Mouse (Mus musculus) lung, postnatal 36 days (tissue): ENCODE results near the gene Il18.
"Not testable (repeated sequence)": the region's sequence is repeated elsewhere in the genome, so short reads cannot be mapped to it uniquely, and the experiment has no call there.

ENCODE experiments used
- DNase-seq: peaks from one replicate; pipeline ENCODE4 v3.0.0; 2022; ENCODE audit warnings: mixed read lengths

Gene Il18

DNA sequence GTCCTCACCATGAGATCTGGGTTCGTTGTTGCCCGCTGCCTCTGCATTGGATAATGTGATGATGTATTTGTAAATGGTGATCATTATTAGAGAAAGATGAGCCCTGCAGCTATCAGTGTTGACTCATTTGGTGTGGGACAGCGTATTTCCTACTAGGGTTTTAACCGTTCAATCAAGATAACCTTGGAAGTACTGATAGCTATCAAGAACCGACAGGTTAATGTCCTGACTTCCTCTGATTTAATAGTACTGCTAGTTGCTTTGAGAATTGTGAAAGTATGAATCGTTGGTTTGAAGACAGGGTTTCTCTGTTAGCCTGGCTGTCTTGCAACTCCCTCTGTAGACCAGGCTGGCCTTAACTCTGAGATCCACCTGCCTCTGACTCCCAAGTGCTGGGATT lies 49.7 kb downstream of the Il18 start:
- DNase-seq = no peak

DNA sequence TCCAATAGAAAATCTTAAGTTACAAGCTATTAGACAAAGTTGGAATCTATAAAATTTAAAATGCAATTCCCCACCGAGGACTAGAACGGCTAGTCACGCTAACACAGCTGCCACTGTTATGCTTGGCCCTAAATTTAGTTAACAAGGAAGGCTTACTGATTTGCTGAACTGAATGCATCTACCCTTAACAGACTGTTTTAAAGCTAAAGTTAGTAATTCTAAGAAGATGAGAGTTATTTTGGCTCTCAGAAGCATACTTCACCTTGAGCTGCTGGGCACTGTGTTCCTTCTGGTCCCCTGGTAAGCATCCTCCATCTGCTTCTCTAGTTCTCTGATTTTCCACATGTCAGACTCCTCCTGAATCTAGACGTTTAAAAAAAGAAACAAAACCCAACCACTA lies 57.5 kb downstream of the Il18 start:
- DNase-seq = no peak

DNA sequence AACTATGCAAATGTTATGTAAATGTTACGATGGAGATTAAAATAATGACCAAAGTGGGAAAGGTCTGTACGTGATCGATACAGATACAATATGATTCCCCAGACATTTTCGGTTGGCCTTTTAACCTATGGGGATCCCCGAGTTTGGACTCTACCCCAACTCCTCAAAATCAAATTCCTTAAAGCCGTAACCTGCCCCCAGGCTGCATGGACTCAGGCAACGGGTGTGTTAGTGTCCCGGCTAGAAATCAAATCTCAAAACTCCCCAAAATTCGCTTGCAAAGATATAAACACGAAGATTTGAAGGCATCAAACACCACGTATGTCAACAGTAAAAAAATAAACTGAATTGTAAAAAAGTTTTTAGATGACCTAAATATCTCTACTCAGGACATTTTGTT lies 61.5 kb downstream of the Il18 start:
- DNase-seq = no peak

DNA sequence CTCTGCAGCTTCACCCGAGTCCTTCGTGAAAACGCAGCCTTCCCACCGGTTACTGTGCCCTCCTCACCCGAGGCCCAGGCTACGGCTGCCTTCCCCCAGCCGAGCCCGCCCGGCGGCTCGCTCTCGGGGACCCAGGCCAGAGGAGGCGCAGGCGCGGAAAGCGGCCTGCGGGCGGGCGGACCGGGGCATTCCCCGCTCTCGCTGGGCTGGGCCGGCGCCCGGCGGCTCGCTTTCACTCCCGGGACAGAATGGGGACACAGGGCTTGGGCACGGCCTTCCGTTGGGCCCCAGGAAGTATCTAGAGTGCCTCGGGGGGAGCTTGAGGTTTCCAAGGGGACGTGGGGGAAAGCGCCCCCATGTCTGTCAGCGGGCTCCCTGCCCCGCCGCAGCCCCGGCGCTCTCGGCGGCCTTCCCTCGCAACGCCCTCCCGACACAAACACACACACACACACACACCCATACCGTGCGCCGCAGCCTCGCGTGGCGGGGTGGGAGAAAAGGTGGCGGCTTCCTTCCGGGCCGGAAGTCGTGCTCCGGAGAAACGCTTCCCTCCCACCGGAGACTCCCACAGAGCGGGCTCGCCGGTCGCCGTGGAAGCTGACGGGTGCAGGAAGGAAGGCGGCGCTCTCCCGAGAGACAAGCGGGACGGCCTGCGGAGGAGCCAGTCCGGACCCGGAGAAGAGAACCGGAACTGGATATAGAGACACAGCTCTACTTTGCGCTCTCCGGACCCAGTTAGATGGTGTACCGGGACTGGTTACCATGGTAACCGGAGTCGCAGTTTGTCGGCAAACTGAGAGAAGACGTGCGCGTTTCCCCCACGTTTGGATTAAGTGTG lies 62.4 kb downstream of the Il18 start, which contains the start of the genes Pih1d2 and Nkapd1:
TSS of gene Pih1d2 (plus strand) at position 556 of the 838 bp plus-strand sequence.
TSS of gene Nkapd1 (minus strand) at position 699 of the 838 bp plus-strand sequence.
- DNase-seq = peak; percentile 94

DNA sequence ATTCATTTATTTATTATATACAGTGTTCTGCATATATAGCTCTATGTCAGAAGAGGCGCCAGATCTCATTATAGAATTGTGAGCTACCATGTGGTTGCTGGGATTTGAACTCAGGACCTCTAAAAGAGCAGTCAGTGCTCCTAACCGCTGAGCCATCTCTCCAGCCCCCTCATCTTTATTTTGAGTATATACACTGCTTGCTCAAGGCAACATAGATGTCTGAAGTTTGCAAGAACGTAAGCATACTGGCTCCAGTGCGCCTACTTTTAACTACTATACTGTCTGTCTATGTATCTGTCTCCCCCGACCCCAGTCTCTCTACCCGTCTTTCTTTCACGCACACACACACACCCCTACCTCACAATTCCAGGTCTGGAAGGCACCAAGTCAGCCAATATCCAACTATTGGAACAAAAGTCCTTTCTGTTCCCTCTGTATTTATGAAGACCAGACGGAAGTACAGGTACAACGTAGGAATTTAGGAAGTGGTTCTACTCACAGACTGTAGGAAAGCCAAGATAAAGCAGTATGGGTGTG lies 63.2 kb downstream of the Il18 start:
- no peak for DNase-seq

DNA sequence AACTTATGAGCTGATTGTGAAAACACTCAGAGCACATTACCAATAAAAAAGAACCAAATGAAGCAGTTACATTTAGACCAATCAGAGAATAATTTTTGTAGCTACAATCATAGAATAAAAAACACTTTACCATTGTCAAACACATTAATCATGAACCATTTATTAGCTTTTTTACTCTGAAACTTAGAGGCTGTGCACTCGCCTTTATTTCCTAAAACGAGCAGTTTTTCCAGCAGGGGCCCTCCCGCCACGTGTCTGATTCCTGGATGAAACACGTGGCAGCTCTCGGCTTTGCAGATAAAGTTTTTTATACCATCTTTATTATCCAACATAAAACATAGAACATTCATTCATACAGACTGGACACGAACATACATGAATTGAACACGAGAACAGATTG lies 76.3 kb downstream of the Il18 start:
- DNase-seq = not testable (repeated sequence)
